Mouse (Mus musculus): ENCODE measurements around the gene Trim3.

Gene Trim3

DNA sequence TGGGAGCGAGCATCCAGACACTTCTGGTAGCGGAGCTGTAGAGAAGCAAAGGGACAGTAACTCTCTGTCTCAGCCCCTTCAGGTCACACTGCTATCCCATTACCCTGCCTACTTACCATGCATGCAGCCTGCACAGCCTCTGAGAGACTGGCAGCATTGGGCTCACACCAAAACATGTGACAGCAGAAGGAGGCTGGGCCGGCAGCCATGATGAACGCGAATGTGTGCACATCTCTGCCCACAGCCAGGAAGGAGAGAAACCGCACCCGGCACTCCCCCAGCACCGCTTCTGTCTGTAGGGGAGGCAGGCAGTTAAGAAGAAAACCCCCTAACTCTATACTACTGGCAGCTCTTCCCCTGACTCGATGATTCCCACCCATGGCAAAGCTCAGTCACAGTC lies 74.4 kb downstream of the Trim3 start:
- in situ Hi-C loops (cut with MboI, MseI): no loop called here

DNA sequence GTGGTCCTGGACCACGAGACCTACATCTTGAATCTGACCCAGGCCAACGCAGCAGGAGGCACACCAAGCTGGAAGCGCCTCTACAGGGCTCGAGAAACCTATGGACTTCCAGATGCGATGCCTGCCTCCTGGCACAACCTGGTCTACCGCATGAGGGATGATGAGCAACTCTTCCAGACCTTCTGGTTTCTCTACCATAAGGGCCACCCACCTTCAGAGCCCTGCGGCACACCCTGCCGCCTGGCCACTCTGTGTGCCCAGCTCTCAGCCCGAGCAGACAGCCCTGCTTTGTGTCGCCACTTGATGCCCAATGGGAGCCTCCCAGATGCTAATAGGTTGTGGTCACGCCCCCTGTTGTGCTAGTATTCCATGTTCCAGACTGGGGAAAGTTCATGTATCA lies 75.7 kb downstream of the Trim3 start:
- in situ Hi-C loops (cut with MboI, MseI): no loop called here

GRCm38 (mm10) chr7:105556406-105556805 lies 77.0 kb downstream of the Trim3 start:
- in situ Hi-C loops (cut with MboI, MseI): no loop called here

- in situ Hi-C loops (cut with MboI, MseI): no loop called here
Observed at GRCm38 (mm10) chr7:105555571-105555970, 77.8 kb downstream of the Trim3 start.
